Mouse (Mus musculus): Measurements from ENCODE around the gene Nup85. TPM values are rescaled to one million over a fixed set of nuclear protein-coding genes. Genes with fewer than 3 reads are reported as not detected.

Gene Nup85
- total and polyA plus RNA-seq, 3 experiments: 19.8 to 28.0 (median 20.2) TPM

GRCm38 (mm10) chr11:115625877-115626276 lies 61.6 kb downstream of the Nup85 start:
- Histone ChIP-seq H3K4me3 (no peak overlapping the region), H3K4me1 (ENCODE audit: control insufficient read depth, insufficient read depth, low read length) (peaks cover 1% of the 10 kb centered on the region), H3K27me3 (ENCODE audit: control insufficient read depth, insufficient read depth, low read length) (no peaks in the 10 kb centered on the region), H3K79me2 (replicated peaks; ENCODE audit: control insufficient read depth, insufficient read depth, low read length) (no peaks in the 10 kb centered on the region; the same call in 1 of the 2 replicates), H3K27ac (no peak overlapping the region), H3K9ac (ENCODE audit: low read depth, low read length) (no peak overlapping the region), H3K36me3 (ENCODE audit: control insufficient read depth, insufficient read depth, low read length) (no peaks in the 10 kb centered on the region)
- TF ChIP-seq EP300 (IDR thresholded peaks at IDR 0.05; ENCODE audit: insufficient read depth, low read depth, low read length): no peak
- TF ChIP-seq CTCF (IDR thresholded peaks at IDR 0.05): no peak
- no peak for TF ChIP-seq POLR2A (IDR thresholded peaks at IDR 0.05; ENCODE audit: insufficient read depth, low read depth, low read length)
- intact Hi-C loops (cut with DNase I): no loop called here
- WGBS: 45% methylated on average over 9 of the region's 9 CpGs
- DNase-seq: no peak

DNA sequence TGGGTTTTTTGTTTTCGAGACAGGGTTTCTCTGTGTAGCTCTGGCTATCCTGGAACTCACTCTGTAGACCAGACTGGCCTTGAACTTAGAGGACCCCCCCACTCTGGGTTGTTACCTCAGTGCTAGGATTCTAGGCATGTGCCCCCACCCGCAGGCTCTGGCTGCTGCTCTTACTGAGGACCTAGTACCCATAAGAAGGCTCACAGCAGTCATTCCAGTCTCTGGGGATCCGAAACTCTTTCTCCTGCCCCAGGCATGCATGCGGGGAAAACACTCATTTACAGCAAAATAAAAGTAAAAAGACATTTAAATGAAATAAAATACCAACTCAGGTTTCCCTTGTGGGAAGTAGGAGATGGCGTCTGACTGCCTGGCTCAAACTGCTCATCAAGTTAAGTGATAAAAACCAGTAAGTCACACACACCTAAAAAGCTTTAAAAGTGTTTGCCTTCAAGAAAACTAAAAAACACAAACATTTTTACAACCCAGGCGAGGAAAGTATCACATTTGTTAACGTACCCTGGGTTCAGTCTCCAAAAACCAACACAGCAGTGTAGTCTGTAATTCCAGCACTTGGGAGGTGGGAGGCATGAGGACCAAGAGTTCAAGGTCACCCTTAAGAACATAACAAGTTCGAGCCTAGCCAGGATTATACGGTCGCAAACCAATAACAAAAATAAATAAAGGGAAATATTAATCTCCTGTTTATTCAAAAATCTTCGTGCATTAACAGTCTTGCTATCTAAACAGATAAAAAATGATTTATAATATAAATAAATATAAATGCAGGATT lies 62.8 kb downstream of the Nup85 start:
- no peaks in the 10 kb centered on the region for H3K27me3 ChIP-seq (ENCODE audit: control insufficient read depth, insufficient read depth, low read length)
- WGBS: 47% methylated on average over 11 of the region's 11 CpGs
- peak overlapping the region; percentile 84 for H3K4me3 ChIP-seq
- DNase-seq: no peak
- H3K79me2 ChIP-seq (replicated peaks; ENCODE audit: control insufficient read depth, insufficient read depth, low read length): no peaks in the 10 kb centered on the region; the same call in 1 of the 2 replicates
- H3K27ac ChIP-seq: peak overlapping the region; percentile 80
- H3K9ac ChIP-seq (ENCODE audit: low read depth, low read length): no peak overlapping the region
- peaks cover 1% of the 10 kb centered on the region for H3K4me1 ChIP-seq (ENCODE audit: control insufficient read depth, insufficient read depth, low read length)
- H3K36me3 ChIP-seq (ENCODE audit: control insufficient read depth, insufficient read depth, low read length): no peaks in the 10 kb centered on the region
- no peak for TF ChIP-seq CTCF (IDR thresholded peaks at IDR 0.05)
- TF ChIP-seq POLR2A (IDR thresholded peaks at IDR 0.05; ENCODE audit: insufficient read depth, low read depth, low read length): no peak
- TF ChIP-seq EP300 (IDR thresholded peaks at IDR 0.05; ENCODE audit: insufficient read depth, low read depth, low read length): no peak
- intact Hi-C loops (cut with DNase I): no loop called here

GRCm38 (mm10) chr11:115627705-115628464 lies 63.7 kb downstream of the Nup85 start, which contains the start of gene Slc25a19:
Gene Slc25a19, minus strand, starts transcription at chr11:115628295.
- Histone ChIP-seq H3K79me2 (replicated peaks; ENCODE audit: control insufficient read depth, insufficient read depth, low read length) (no peaks in the 10 kb centered on the region; the same call in 1 of the 2 replicates), H3K9ac (ENCODE audit: low read depth, low read length) (peak within 1 kb of the TSS; percentile 73), H3K27me3 (ENCODE audit: control insufficient read depth, insufficient read depth, low read length) (no peaks in the 10 kb centered on the region), H3K4me3 (peak within 1 kb of the TSS; percentile 84), H3K36me3 (ENCODE audit: control insufficient read depth, insufficient read depth, low read length) (no peaks in the 10 kb centered on the region), H3K4me1 (ENCODE audit: control insufficient read depth, insufficient read depth, low read length) (peaks cover 1% of the 10 kb centered on the region), H3K27ac (peak within 1 kb of the TSS; percentile 80)
- intact Hi-C loops (cut with DNase I): no loop called here
- under 1% methylated on average over 47 of the region's 47 CpGs for WGBS
- TF ChIP-seq POLR2A (IDR thresholded peaks at IDR 0.05; ENCODE audit: insufficient read depth, low read depth, low read length) (peak; percentile 94), CTCF (IDR thresholded peaks at IDR 0.05) (0 out of 2 replicates have a peak, but pooled peaks have one; percentile 3), EP300 (IDR thresholded peaks at IDR 0.05; ENCODE audit: insufficient read depth, low read depth, low read length) (peak; percentile 71; the same call in 1 of the 2 replicates)
- DNase-seq: peak; percentile 99 to 100

DNA sequence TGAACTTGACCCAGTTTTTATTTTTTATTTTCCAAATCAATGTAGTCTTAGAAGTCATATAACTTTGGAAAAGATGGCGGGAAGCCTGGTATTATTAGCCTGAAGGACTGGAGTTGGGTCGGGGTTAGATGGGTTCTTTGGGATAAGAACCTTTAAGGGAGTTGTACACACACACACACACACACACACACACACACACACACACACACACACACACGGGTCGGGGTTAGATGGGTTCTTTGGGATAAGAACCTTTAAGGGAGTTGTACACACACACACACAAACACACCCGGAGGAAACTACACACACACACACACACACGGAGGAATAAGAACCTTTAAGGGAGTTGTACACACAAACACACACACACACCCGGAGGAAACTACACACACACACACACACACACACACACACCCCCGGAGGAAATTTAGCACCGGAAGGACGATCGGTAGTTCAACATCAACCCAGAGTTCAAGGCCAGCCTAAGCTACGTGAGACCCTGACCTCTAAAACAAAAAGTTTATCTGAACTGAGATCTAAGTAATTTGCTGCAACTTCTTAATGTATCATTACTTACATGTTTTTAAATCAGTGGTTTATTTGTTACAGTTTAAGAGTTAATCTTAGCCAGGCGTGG lies 64.3 kb downstream of the Nup85 start:
- Histone ChIP-seq H3K9ac (ENCODE audit: low read depth, low read length) (no peak overlapping the region), H3K27ac (peak overlapping the region; percentile 77), H3K27me3 (ENCODE audit: control insufficient read depth, insufficient read depth, low read length) (no peaks in the 10 kb centered on the region), H3K79me2 (replicated peaks; ENCODE audit: control insufficient read depth, insufficient read depth, low read length) (no peaks in the 10 kb centered on the region; the same call in 1 of the 2 replicates), H3K4me3 (peak overlapping the region; percentile 84), H3K36me3 (ENCODE audit: control insufficient read depth, insufficient read depth, low read length) (no peaks in the 10 kb centered on the region), H3K4me1 (ENCODE audit: control insufficient read depth, insufficient read depth, low read length) (peaks cover 1% of the 10 kb centered on the region)
- 48% methylated on average over 13 of the region's 13 CpGs for WGBS
- TF ChIP-seq EP300 (IDR thresholded peaks at IDR 0.05; ENCODE audit: insufficient read depth, low read depth, low read length) (no peak), CTCF (IDR thresholded peaks at IDR 0.05) (no peak), POLR2A (IDR thresholded peaks at IDR 0.05; ENCODE audit: insufficient read depth, low read depth, low read length) (no peak)
- intact Hi-C loops (cut with DNase I): no loop called here
- no peak for DNase-seq

DNA sequence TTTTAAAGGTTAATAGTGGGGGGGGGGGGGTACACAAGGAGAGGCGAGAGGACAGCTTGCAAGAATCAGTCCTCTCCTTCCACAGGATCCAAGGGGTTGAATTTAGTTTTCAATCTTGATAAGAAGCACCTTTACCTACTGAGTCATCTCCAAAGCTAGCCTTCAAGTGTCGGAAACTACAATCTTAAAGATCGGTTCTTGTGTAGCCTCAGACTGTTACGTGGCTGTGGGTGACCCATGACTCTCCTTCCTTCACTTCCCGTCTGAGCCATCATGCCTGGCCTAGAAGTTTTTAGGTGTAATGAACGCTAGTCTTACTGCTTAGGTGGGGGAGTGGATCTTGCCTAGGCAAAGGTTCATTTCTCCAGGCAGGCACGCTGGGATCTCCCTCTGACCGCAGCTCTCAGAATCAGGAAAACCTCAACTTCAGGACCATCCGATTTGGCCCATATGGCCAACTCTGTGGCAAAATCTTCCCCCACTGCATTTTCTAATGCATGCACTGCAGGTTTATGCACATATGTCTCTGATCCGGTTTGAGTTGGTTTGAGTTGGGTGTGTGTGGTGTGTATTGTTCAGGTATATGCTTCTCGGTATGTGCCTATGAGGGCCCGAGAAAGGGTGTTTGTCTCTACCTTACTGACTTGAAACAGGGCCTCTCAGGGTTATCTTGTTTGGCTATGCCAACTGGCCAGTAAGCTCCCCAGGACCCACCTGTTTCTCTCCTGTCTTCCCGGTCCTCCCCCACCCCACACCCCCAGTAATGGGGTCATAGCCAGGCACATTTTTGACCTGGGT lies 65.7 kb downstream of the Nup85 start:
- no peaks in the 10 kb centered on the region for H3K27me3 ChIP-seq (ENCODE audit: control insufficient read depth, insufficient read depth, low read length)
- peaks cover 4% of the 10 kb centered on the region for H3K4me1 ChIP-seq (ENCODE audit: control insufficient read depth, insufficient read depth, low read length)
- no peak for DNase-seq
- H3K79me2 ChIP-seq (replicated peaks; ENCODE audit: control insufficient read depth, insufficient read depth, low read length): no peaks in the 10 kb centered on the region; the same call in 1 of the 2 replicates
- no peak overlapping the region for H3K4me3 ChIP-seq
- H3K27ac ChIP-seq: no peak overlapping the region
- 82% methylated on average over 13 of the region's 13 CpGs for WGBS
- no peak overlapping the region for H3K9ac ChIP-seq (ENCODE audit: low read depth, low read length)
- intact Hi-C loops (cut with DNase I): loop anchor here (5.0 kb wide), 1 partner anchor 192 kb away; the partner anchor contains the start of gene Llgl2
- TF ChIP-seq POLR2A (IDR thresholded peaks at IDR 0.05; ENCODE audit: insufficient read depth, low read depth, low read length) (no peak), CTCF (IDR thresholded peaks at IDR 0.05) (no peak), EP300 (IDR thresholded peaks at IDR 0.05; ENCODE audit: insufficient read depth, low read depth, low read length) (no peak)
- H3K36me3 ChIP-seq (ENCODE audit: control insufficient read depth, insufficient read depth, low read length): no peaks in the 10 kb centered on the region

Measured in heart, adult 2 months (tissue).